Mouse (Mus musculus) layer of hippocampus, postnatal 36 days (tissue): ENCODE measurements around the gene Hvcn1. TPM values are rescaled to one million over a fixed set of nuclear protein-coding genes. Genes with fewer than 3 reads are reported as not detected.
"Not testable (repeated sequence)": the region's sequence is repeated elsewhere in the genome, so short reads cannot be mapped to it uniquely, and the experiment has no call there.

Experiments used
- DNase-seq, 2 experiments: peaks; one replicate each; pipeline ENCODE4 v3.0.0; 2022
- total RNA-seq, 2 experiments: library from RNA; stranded (reverse); gene quantifications; 2 replicates each; pipeline ENCODE4 v1.2.3; 2021

The Hvcn1 gene
- total RNA-seq, 2 experiments from 2014 or later, result 2.4 to 3.3 TPM

- DNase-seq, result no peak
Measured at GRCm38 (mm10) chr5:122204180-122204579, 2.4 kb upstream of the Hvcn1 start.

- no peak for DNase-seq
Measured at GRCm38 (mm10) chr5:122208909-122209308, 2.3 kb downstream of the Hvcn1 start.

GRCm38 (mm10) chr5:122209591-122210368, 3.2 kb downstream of the Hvcn1 start:
- peak; percentile 26 to 28 for DNase-seq

GRCm38 (mm10) chr5:122210890-122211289, 4.3 kb downstream of the Hvcn1 start:
- DNase-seq, result no peak

GRCm38 (mm10) chr5:122212125-122212524, 5.5 kb downstream of the Hvcn1 start:
- DNase-seq, result no peak

GRCm38 (mm10) chr5:122212820-122213219, 6.2 kb downstream of the Hvcn1 start:
- DNase-seq, result not testable (repeated sequence)

- no peak for DNase-seq
Measured at GRCm38 (mm10) chr5:122213861-122214260, 7.3 kb downstream of the Hvcn1 start.

- DNase-seq, result no peak
Measured at GRCm38 (mm10) chr5:122217636-122218035, 11.0 kb downstream of the Hvcn1 start.

GRCm38 (mm10) chr5:122218109-122218905, 11.7 kb downstream of the Hvcn1 start:
- no peak for DNase-seq

- DNase-seq, result no peak
Measured at GRCm38 (mm10) chr5:122218928-122219327, 12.3 kb downstream of the Hvcn1 start.

- DNase-seq, result no peak
Measured at GRCm38 (mm10) chr5:122219655-122220629, 13.3 kb downstream of the Hvcn1 start.

- no peak for DNase-seq
Measured at GRCm38 (mm10) chr5:122221085-122221484, 14.5 kb downstream of the Hvcn1 start.

GRCm38 (mm10) chr5:122224291-122224690, 17.7 kb downstream of the Hvcn1 start:
- no peak for DNase-seq

GRCm38 (mm10) chr5:122228271-122228765, 21.7 kb downstream of the Hvcn1 start:
- no peak for DNase-seq

- no peak for DNase-seq
Measured at GRCm38 (mm10) chr5:122228772-122229171, 22.2 kb downstream of the Hvcn1 start.

GRCm38 (mm10) chr5:122230816-122231215, 24.2 kb downstream of the Hvcn1 start:
- no peak for DNase-seq

GRCm38 (mm10) chr5:122231431-122231830, 24.8 kb downstream of the Hvcn1 start:
- no peak for DNase-seq

- no peak for DNase-seq
Measured at GRCm38 (mm10) chr5:122232004-122232403, 25.4 kb downstream of the Hvcn1 start.

- DNase-seq, result no peak
Measured at GRCm38 (mm10) chr5:122233077-122233581, 26.5 kb downstream of the Hvcn1 start.

GRCm38 (mm10) chr5:122233695-122234094, 27.1 kb downstream of the Hvcn1 start:
- DNase-seq, result no peak

- no peak for DNase-seq
Measured at GRCm38 (mm10) chr5:122234319-122235195, 28.0 kb downstream of the Hvcn1 start.
